Mouse (Mus musculus): ENCODE measurements around the gene Rpl19. TPM values are rescaled to one million over a fixed set of nuclear protein-coding genes. Genes with fewer than 3 reads are reported as not detected.

The Rpl19 gene
- polyA plus RNA-seq, 1 experiment from 2014 or later, result 694 TPM

DNA sequence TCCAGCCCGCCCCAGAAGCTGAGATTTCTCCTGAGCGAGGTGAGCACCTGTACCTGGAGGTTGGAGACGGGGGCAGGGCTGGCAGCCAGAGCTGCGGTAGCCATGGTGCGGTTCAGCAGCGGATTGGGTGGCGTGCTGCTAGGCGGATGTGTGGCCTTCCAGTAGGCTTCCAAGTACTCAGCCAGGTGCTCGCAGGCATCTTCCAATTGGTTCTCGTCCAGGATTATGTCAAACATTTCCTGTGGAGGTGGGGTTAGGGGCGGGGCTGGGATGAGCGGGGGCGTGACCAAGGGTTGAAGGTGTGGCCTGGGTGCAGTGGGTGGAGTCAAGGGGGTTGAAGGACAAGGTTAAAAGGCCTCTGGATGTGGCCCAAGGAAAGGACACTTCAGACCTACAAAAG, 21.4 kb upstream of the Rpl19 start:
- ATAC-seq (ENCODE audit: low FRiP score) (no peak), DNase-seq (ENCODE audit: low spot score) (no peak)
- Histone ChIP-seq H3K9me3 (ENCODE audit: control insufficient read depth, low read length) (no peaks in the 10 kb centered on the region), H3K9ac (no peak overlapping the region), H3K4me1 (replicated peaks; ENCODE audit: control insufficient read depth, insufficient read depth, low read length) (no peaks in the 10 kb centered on the region), H3K27me3 (ENCODE audit: control insufficient read depth, insufficient read depth, low read length) (no peaks in the 10 kb centered on the region), H3K36me3 (replicated peaks; ENCODE audit: control insufficient read depth, insufficient read depth) (peaks cover 73% of the 10 kb centered on the region), H3K4me3 (replicated peaks; ENCODE audit: low read length) (no peak overlapping the region), H3K27ac (no peak overlapping the region), H3K4me2 (replicated peaks) (no peak overlapping the region)
- 52% methylated on average over 13 of the region's 13 CpGs for WGBS

DNA sequence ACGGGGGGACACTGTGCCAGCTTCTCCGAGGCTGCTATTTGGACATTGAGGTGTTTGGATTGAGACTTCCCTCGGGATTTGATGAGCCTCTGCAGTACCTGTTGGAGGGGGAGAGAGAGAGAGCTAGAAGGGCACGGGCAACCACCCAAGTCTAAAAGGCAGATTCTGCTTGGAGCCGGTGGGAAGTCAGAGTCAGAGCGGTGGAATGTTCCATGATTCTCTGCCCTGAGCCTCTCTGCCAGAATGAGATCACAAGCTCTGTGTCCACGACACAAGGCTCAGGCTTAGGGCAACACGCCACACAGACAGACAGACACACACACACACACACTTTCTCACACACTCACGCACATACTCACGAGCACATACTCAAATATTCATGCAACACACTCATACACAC, 20.8 kb upstream of the Rpl19 start:
- Histone ChIP-seq H3K4me2 (replicated peaks) (no peak overlapping the region), H3K9ac (no peak overlapping the region), H3K4me1 (replicated peaks; ENCODE audit: control insufficient read depth, insufficient read depth, low read length) (no peaks in the 10 kb centered on the region), H3K27me3 (ENCODE audit: control insufficient read depth, insufficient read depth, low read length) (no peaks in the 10 kb centered on the region), H3K4me3 (replicated peaks; ENCODE audit: low read length) (no peak overlapping the region), H3K36me3 (replicated peaks; ENCODE audit: control insufficient read depth, insufficient read depth) (peaks cover 79% of the 10 kb centered on the region), H3K27ac (no peak overlapping the region), H3K9me3 (ENCODE audit: control insufficient read depth, low read length) (no peaks in the 10 kb centered on the region)
- ATAC-seq (ENCODE audit: low FRiP score) (no peak), DNase-seq (ENCODE audit: low spot score) (no peak)
- 84% methylated on average over 10 of the region's 10 CpGs for WGBS

DNA sequence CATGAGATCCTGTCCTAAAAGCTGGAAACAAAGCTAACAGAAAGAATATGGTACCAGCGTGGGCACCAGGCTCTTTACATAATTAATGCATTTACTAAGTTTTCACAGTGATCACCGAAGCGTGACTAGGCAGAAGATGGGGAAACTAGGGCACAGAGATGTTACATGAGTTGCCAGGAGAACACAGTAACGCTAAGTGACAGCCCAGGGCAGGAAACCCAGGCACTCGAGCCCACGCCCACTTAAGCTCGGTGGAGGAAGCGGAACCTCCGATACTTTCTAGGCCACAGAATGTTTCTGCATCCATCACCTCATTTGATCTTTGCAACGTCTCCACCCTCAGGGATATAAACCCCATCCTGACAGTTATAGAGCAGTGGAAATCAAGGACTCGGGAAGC, 18.4 kb upstream of the Rpl19 start:
- ATAC-seq (ENCODE audit: low FRiP score), result no peak
- no peak for DNase-seq (ENCODE audit: low spot score)
- H3K4me3 ChIP-seq (replicated peaks; ENCODE audit: low read length), result no peak overlapping the region
- no peaks in the 10 kb centered on the region for H3K27me3 ChIP-seq (ENCODE audit: control insufficient read depth, insufficient read depth, low read length)
- WGBS, result 80% methylated on average over 11 of the region's 11 CpGs
- no peak overlapping the region for H3K27ac ChIP-seq
- no peak overlapping the region for H3K4me2 ChIP-seq (replicated peaks)
- H3K4me1 ChIP-seq (replicated peaks; ENCODE audit: control insufficient read depth, insufficient read depth, low read length), result no peaks in the 10 kb centered on the region
- H3K9ac ChIP-seq, result no peak overlapping the region
- no peaks in the 10 kb centered on the region for H3K9me3 ChIP-seq (ENCODE audit: control insufficient read depth, low read length)
- H3K36me3 ChIP-seq (replicated peaks; ENCODE audit: control insufficient read depth, insufficient read depth), result peaks cover 83% of the 10 kb centered on the region

DNA sequence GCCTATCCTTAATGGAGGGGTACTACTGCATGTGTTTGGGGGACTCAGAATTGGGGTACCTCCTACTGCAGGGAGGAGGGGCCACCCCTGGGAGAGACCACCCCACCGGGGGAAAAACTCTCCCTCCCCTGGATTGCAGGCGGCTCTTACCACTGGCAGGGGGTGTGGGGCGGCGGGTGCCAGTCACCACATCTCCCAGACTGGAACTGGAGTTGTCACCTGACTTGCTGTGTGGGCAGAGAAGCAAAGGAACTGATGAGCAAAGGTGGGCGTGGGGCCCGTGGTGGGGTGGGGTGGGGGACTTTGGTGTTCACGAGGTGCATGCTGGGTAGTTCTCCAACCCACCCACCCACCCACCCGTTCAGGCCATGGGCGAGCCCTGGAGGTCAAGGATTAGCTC, 14.8 kb upstream of the Rpl19 start:
- no peak for DNase-seq (ENCODE audit: low spot score)
- 73% methylated on average over 9 of the region's 9 CpGs for WGBS
- H3K36me3 ChIP-seq (replicated peaks; ENCODE audit: control insufficient read depth, insufficient read depth), result peaks cover 92% of the 10 kb centered on the region
- no peaks in the 10 kb centered on the region for H3K9me3 ChIP-seq (ENCODE audit: control insufficient read depth, low read length)
- no peak for ATAC-seq (ENCODE audit: low FRiP score)
- no peaks in the 10 kb centered on the region for H3K4me1 ChIP-seq (replicated peaks; ENCODE audit: control insufficient read depth, insufficient read depth, low read length)
- no peak overlapping the region for H3K4me2 ChIP-seq (replicated peaks)
- no peak overlapping the region for H3K9ac ChIP-seq
- no peak overlapping the region for H3K27ac ChIP-seq
- H3K27me3 ChIP-seq (ENCODE audit: control insufficient read depth, insufficient read depth, low read length), result no peaks in the 10 kb centered on the region
- H3K4me3 ChIP-seq (replicated peaks; ENCODE audit: low read length), result no peak overlapping the region

DNA sequence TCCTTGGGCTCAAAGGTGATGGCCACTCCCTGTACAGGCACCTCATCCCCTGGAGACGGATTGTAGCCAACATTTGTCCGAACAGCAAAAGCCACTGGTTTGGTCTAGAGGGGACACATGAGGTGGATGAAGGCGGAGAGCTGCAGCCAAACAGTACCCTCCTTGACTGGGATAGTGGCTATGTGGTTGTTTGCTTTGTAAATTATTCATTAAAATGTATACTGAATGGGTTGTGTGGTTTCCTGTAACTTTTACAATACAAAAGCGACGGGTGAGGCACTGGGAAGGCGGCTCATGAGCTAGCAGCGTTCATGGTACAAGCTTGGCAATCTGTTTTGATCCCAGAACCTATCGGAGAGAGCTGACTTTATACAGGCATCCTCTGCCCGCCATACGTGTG, 13.7 kb upstream of the Rpl19 start:
- Histone ChIP-seq H3K27me3 (ENCODE audit: control insufficient read depth, insufficient read depth, low read length) (no peaks in the 10 kb centered on the region), H3K36me3 (replicated peaks; ENCODE audit: control insufficient read depth, insufficient read depth) (peaks cover 92% of the 10 kb centered on the region), H3K9me3 (ENCODE audit: control insufficient read depth, low read length) (no peaks in the 10 kb centered on the region), H3K4me2 (replicated peaks) (no peak overlapping the region), H3K4me3 (replicated peaks; ENCODE audit: low read length) (no peak overlapping the region), H3K4me1 (replicated peaks; ENCODE audit: control insufficient read depth, insufficient read depth, low read length) (no peaks in the 10 kb centered on the region), H3K27ac (no peak overlapping the region), H3K9ac (no peak overlapping the region)
- 86% methylated on average over 10 of the region's 10 CpGs for WGBS
- ATAC-seq (ENCODE audit: low FRiP score) (no peak), DNase-seq (ENCODE audit: low spot score) (no peak)

DNA sequence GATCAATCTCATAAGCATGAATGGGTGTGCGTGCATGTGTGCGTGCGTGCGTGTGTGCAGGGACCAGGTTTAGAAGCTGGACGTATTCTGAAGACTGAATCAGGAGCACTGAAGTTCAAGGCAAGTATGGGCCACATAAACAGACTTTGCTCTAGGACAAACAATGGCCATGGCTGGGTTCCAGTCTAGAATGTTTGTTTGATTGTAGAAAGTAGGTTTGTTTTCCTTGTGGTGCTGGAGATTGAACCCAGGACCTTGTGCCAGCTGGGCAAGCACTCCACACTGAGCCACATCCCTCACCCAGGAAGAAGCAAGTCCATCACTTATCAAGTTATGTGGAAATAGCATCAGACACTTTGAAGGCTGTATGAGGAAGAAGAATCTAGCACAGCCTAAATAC, 10.3 kb upstream of the Rpl19 start:
- H3K4me1 ChIP-seq (replicated peaks; ENCODE audit: control insufficient read depth, insufficient read depth, low read length), result peaks cover 21% of the 10 kb centered on the region
- H3K4me3 ChIP-seq (replicated peaks; ENCODE audit: low read length), result no peak overlapping the region
- no peak overlapping the region for H3K27ac ChIP-seq
- ATAC-seq (ENCODE audit: low FRiP score) (no peak), DNase-seq (ENCODE audit: low spot score) (no peak)
- no peak overlapping the region for H3K4me2 ChIP-seq (replicated peaks)
- 95% methylated on average over 5 of the region's 5 CpGs for WGBS
- H3K27me3 ChIP-seq (ENCODE audit: control insufficient read depth, insufficient read depth, low read length), result no peaks in the 10 kb centered on the region
- peaks cover 69% of the 10 kb centered on the region for H3K36me3 ChIP-seq (replicated peaks; ENCODE audit: control insufficient read depth, insufficient read depth)
- no peaks in the 10 kb centered on the region for H3K9me3 ChIP-seq (ENCODE audit: control insufficient read depth, low read length)
- no peak overlapping the region for H3K9ac ChIP-seq

DNA sequence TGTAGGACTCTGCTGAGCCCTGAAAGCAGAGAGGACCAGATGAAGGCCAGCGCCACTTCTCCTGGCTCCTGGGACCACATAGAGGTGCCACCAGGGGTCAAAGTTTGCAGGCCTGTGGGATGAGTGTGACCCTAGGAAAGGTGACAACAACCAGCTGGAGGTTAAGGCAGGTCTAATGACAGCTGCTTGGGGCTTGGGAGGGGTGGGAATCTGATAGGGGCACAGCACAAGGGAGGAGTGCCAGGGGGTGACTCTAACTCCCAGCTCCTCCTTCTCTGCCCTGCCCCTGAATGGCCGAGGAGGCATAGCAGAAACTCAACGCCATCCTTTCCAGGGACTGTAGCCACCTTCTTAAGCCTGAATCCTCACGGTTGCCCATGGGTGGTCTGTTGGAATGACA, 9.7 kb upstream of the Rpl19 start:
- WGBS, result 78% methylated on average over 4 of the region's 4 CpGs
- Histone ChIP-seq H3K27me3 (ENCODE audit: control insufficient read depth, insufficient read depth, low read length) (no peaks in the 10 kb centered on the region), H3K4me2 (replicated peaks) (no peak overlapping the region), H3K36me3 (replicated peaks; ENCODE audit: control insufficient read depth, insufficient read depth) (peaks cover 62% of the 10 kb centered on the region), H3K27ac (no peak overlapping the region), H3K9me3 (ENCODE audit: control insufficient read depth, low read length) (no peaks in the 10 kb centered on the region), H3K9ac (no peak overlapping the region), H3K4me3 (replicated peaks; ENCODE audit: low read length) (no peak overlapping the region), H3K4me1 (replicated peaks; ENCODE audit: control insufficient read depth, insufficient read depth, low read length) (peaks cover 25% of the 10 kb centered on the region)
- no peak for DNase-seq (ENCODE audit: low spot score)
- no peak for ATAC-seq (ENCODE audit: low FRiP score)

DNA sequence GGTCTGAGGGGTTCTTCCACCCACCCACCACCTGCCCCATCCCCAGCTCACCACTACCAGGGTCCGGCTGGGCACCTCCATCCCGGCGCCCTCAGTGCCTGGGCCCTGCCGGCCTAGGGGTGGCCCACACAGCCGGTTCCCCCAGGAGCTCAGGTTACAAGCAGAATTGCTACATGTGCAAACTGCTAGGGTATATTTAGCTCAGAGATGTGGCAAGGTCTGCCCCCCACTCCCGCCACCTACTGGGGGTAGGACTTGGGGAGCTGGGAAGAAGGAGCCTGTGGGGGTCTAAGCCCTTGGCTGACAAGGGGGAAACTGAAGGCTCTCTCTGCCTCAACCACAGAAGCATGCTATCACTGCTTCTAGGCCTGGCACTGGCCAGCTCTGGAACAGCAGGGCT, 8.3 kb upstream of the Rpl19 start:
- Histone ChIP-seq H3K4me1 (replicated peaks; ENCODE audit: control insufficient read depth, insufficient read depth, low read length) (peaks cover 28% of the 10 kb centered on the region), H3K27me3 (ENCODE audit: control insufficient read depth, insufficient read depth, low read length) (no peaks in the 10 kb centered on the region), H3K9ac (no peak overlapping the region), H3K4me3 (replicated peaks; ENCODE audit: low read length) (no peak overlapping the region), H3K4me2 (replicated peaks) (no peak overlapping the region), H3K36me3 (replicated peaks; ENCODE audit: control insufficient read depth, insufficient read depth) (peaks cover 56% of the 10 kb centered on the region), H3K9me3 (ENCODE audit: control insufficient read depth, low read length) (no peaks in the 10 kb centered on the region), H3K27ac (no peak overlapping the region)
- WGBS, result 70% methylated on average over 6 of the region's 6 CpGs
- ATAC-seq (ENCODE audit: low FRiP score) (no peak), DNase-seq (ENCODE audit: low spot score) (no peak)

DNA sequence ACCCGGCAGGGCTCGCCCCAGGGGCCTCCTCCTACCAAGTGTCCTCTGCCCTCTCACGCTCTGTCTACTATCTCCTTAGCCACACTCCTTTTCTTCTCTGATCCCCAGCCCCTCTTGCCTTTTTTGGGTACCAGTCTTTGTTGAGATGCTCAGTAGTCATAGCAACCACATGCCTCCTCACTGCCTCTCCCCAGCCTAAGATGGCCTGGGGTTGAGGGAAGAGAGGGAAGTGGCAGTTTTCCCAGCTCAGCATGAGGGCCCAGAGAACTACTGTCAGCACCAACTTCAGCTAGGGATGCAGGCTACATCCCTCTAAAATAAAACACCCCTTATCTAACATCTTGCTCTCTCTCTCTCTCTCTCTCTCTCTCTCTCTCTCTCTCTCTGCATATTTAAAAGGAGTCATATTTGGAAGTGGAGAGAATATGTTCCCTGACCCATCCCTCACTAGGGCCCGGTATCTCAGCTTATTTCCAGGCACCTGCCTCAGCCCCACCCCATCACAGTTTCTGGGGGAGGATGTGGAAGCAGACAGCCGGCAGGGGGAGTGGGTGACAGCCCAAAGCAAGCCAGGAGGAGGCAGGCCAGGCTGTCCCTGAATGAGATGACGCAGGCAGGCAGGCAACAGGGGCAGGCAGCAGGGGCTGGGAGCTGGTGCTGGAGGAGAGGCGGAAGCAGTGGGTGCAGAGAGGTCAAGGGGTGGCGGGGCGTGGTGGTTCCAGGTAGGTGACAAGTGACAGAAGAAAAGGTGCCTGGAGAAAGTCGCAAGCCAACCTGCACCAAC, 7.5 kb upstream of the Rpl19 start:
- ATAC-seq (ENCODE audit: low FRiP score) (no peak), DNase-seq (ENCODE audit: low spot score) (no peak)
- H3K9ac ChIP-seq, result peak overlapping the region; percentile 34; the same call in 1 of the 2 replicates
- peaks cover 31% of the 10 kb centered on the region for H3K4me1 ChIP-seq (replicated peaks; ENCODE audit: control insufficient read depth, insufficient read depth, low read length)
- no peak overlapping the region for H3K4me3 ChIP-seq (replicated peaks; ENCODE audit: low read length)
- H3K9me3 ChIP-seq (ENCODE audit: control insufficient read depth, low read length), result no peaks in the 10 kb centered on the region
- H3K36me3 ChIP-seq (replicated peaks; ENCODE audit: control insufficient read depth, insufficient read depth), result peaks cover 48% of the 10 kb centered on the region
- no peaks in the 10 kb centered on the region for H3K27me3 ChIP-seq (ENCODE audit: control insufficient read depth, insufficient read depth, low read length)
- H3K4me2 ChIP-seq (replicated peaks), result peak overlapping the region; percentile 68
- peak overlapping the region; percentile 40 for H3K27ac ChIP-seq
- 24% methylated on average over 10 of the region's 10 CpGs for WGBS
